In genomic region chr2:164382971-164383370, GRCm38 (mm10) we compare ENCODE assay signal across 37 mouse cellular contexts. TPM values are rescaled to one million over a fixed set of nuclear protein-coding genes. Genes with fewer than 3 reads are reported as not detected.
"Had no signal": no experiment of that assay in that cellular context is flagged by ENCODE, and none has a peak within 500 bp of the region (broad histone marks: within the 10 kb centered on the region; RNA-seq: fewer than 3 reads in every experiment).

No protein-coding gene starts in this region.

- DNase-seq: gastrocnemius, adult 2 months; gastrocnemius, postnatal 10 days; gastrocnemius, postnatal 25 days; heart, adult 2 months; heart, postnatal 10 days; heart, postnatal 4 days; kidney, adult 11 months; kidney, adult 2 months; kidney, adult 9 months; kidney, postnatal 14 days; kidney, postnatal 4 days; left cerebral cortex, postnatal 4 days; lung, adult 18-20 months had no signal

- ATAC-seq: hindbrain, embryonic 16.5 days; intestine, embryonic 16.5 days; liver, embryonic 12.5 days had no signal

RNA-seq across cellular contexts. Expression of gene Slpi, which starts 5.9 kb away (rescaled TPM):
- total RNA-seq: gastrocnemius, postnatal 25 days; left cerebral cortex, adult 2 months; left cerebral cortex, postnatal 25 days had no signal
- polyA plus RNA-seq: hindbrain, embryonic 10.5 days had no signal

RNA-seq across cellular contexts. Expression of gene Rbpjl, which starts 20.0 kb away (rescaled TPM):
- total RNA-seq: gastrocnemius, adult 2 months; gastrocnemius, postnatal 25 days; heart, adult 2 months; heart, postnatal 10 days; heart, postnatal 25 days; heart, postnatal 4 days had no signal
- polyA plus RNA-seq: hindbrain, embryonic 10.5 days; kidney, adult 2 months; kidney, postnatal 0 days; liver, adult 2 months; liver, embryonic 12.5 days had no signal

RNA-seq across cellular contexts. Expression of gene Svs5, which starts 50.4 kb away (rescaled TPM):
- total RNA-seq: gastrocnemius, adult 2 months; gastrocnemius, postnatal 10 days; gastrocnemius, postnatal 25 days; heart, adult 2 months; heart, postnatal 10 days; heart, postnatal 25 days; heart, postnatal 4 days; layer of hippocampus, adult 2 months; layer of hippocampus, postnatal 10 days; layer of hippocampus, postnatal 25 days; left cerebral cortex, adult 2 months; left cerebral cortex, postnatal 25 days; left cerebral cortex, postnatal 4 days; liver, adult 2 months had no signal
- polyA plus RNA-seq: heart, adult 2 months; heart, embryonic 12.5 days; heart, embryonic 14.5 days; heart, embryonic 16.5 days; hindbrain, embryonic 10.5 days; hindbrain, embryonic 12.5 days; hindbrain, embryonic 14.5 days; hindbrain, embryonic 16.5 days; intestine, embryonic 14.5 days; intestine, embryonic 16.5 days; kidney, adult 2 months; kidney, embryonic 15.5 days; kidney, postnatal 0 days; limb, embryonic 11.5 days; limb, embryonic 13.5 days; limb, embryonic 15.5 days; liver, adult 2 months; liver, embryonic 12.5 days; liver, embryonic 14.5 days; liver, embryonic 16.5 days had no signal
